Mouse (Mus musculus): Measurements from ENCODE around the gene Iyd. TPM values are rescaled to one million over a fixed set of nuclear protein-coding genes. Genes with fewer than 3 reads are reported as not detected.

Iyd gene
- polyA plus RNA-seq, 1 experiment from 2014 or later: 0.98 TPM

GRCm38 (mm10) chr10:3556538-3556937 is 16.5 kb downstream of the Iyd start:
- Histone ChIP-seq H3K4me2 (replicated peaks) (no peak overlapping the region), H3K27ac (replicated peaks) (no peak overlapping the region), H3K27me3 (no peaks in the 10 kb centered on the region), H3K9ac (no peak overlapping the region), H3K9me3 (replicated peaks) (no peaks in the 10 kb centered on the region), H3K36me3 (no peaks in the 10 kb centered on the region), H3K4me3 (replicated peaks) (no peak overlapping the region), H3K4me1 (no peaks in the 10 kb centered on the region)
- no peak for ATAC-seq (ENCODE audit: insufficient number of reproducible peaks, low FRiP score, low TSS enrichment, low read depth)
- WGBS: 63% methylated on average over 3 of the region's 3 CpGs

DNA sequence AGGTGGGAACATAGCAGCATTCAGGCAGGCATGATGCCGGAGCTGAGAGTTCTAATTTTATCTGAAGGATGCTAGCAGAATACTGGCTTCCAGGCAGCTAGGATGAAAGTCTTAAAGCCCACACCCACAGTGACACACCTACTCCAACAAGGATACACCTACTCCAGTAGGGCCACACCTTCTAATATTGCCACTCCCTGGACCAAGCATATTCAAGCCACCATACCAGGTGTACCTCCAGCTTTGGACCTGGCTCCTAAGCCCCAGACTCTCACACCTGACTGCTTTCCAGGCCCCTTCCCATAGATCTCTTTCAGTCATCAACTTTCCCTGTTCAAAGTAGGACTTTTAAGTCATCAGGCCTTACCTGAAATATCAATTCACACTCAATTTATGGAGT is 19.1 kb downstream of the Iyd start:
- H3K27ac ChIP-seq (replicated peaks): no peak overlapping the region
- H3K4me1 ChIP-seq: no peaks in the 10 kb centered on the region
- H3K4me3 ChIP-seq (replicated peaks): no peak overlapping the region
- no peak overlapping the region for H3K4me2 ChIP-seq (replicated peaks)
- no peak overlapping the region for H3K9ac ChIP-seq
- H3K36me3 ChIP-seq: no peaks in the 10 kb centered on the region
- no peaks in the 10 kb centered on the region for H3K27me3 ChIP-seq
- no peaks in the 10 kb centered on the region for H3K9me3 ChIP-seq (replicated peaks)
- 88% methylated on average over 1 of the region's 1 CpGs for WGBS
- no peak for ATAC-seq (ENCODE audit: insufficient number of reproducible peaks, low FRiP score, low TSS enrichment, low read depth)

- Histone ChIP-seq H3K9me3 (replicated peaks) (no peaks in the 10 kb centered on the region), H3K9ac (no peak overlapping the region), H3K36me3 (no peaks in the 10 kb centered on the region), H3K4me3 (replicated peaks) (no peak overlapping the region), H3K27ac (replicated peaks) (no peak overlapping the region), H3K27me3 (no peaks in the 10 kb centered on the region), H3K4me2 (replicated peaks) (no peak overlapping the region), H3K4me1 (0 out of 2 replicates have a peak, but pooled peaks cover 3% of the 10 kb centered on the region)
- ATAC-seq (ENCODE audit: insufficient number of reproducible peaks, low FRiP score, low TSS enrichment, low read depth): no peak
These were observed 22.1 kb downstream of the Iyd start for GRCm38 (mm10) chr10:3562165-3562564.

- no peaks in the 10 kb centered on the region for H3K9me3 ChIP-seq (replicated peaks)
- H3K4me1 ChIP-seq: 0 out of 2 replicates have a peak, but pooled peaks cover 3% of the 10 kb centered on the region
- ATAC-seq (ENCODE audit: insufficient number of reproducible peaks, low FRiP score, low TSS enrichment, low read depth): no peak
- H3K36me3 ChIP-seq: no peaks in the 10 kb centered on the region
- H3K27ac ChIP-seq (replicated peaks): no peak overlapping the region
- H3K27me3 ChIP-seq: no peaks in the 10 kb centered on the region
- WGBS: 71% methylated on average over 4 of the region's 4 CpGs
- H3K9ac ChIP-seq: no peak overlapping the region
- H3K4me3 ChIP-seq (replicated peaks): no peak overlapping the region
- H3K4me2 ChIP-seq (replicated peaks): no peak overlapping the region
These were observed 25.1 kb downstream of the Iyd start for GRCm38 (mm10) chr10:3565126-3565525.

DNA sequence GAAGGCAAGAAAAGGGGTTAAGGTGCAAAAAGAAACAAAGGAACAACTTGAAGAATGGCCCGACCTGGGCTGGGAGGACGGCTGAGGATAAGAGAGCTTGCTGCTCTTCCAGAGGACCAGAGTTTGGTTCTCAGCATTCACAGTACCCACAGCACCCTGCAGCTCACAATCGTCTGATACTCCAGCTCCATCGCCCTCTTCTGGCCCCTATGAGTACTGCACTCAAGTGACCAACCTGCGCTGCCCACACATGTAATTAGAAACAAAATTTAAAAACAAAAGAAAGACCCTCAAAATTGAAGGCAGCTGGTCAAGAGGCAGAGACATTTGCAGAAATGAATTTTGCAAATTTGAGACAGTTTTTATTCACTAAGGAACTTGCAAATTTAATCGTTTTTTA is 27.8 kb downstream of the Iyd start:
- H3K27me3 ChIP-seq: no peaks in the 10 kb centered on the region
- no peak overlapping the region for H3K4me2 ChIP-seq (replicated peaks)
- H3K9ac ChIP-seq: no peak overlapping the region
- H3K36me3 ChIP-seq: no peaks in the 10 kb centered on the region
- no peak for ATAC-seq (ENCODE audit: insufficient number of reproducible peaks, low FRiP score, low TSS enrichment, low read depth)
- WGBS: 66% methylated on average over 6 of the region's 6 CpGs
- no peak overlapping the region for H3K4me3 ChIP-seq (replicated peaks)
- no peak overlapping the region for H3K27ac ChIP-seq (replicated peaks)
- no peaks in the 10 kb centered on the region for H3K9me3 ChIP-seq (replicated peaks)
- H3K4me1 ChIP-seq: peaks cover 5% of the 10 kb centered on the region; the same call in 1 of the 2 replicates

DNA sequence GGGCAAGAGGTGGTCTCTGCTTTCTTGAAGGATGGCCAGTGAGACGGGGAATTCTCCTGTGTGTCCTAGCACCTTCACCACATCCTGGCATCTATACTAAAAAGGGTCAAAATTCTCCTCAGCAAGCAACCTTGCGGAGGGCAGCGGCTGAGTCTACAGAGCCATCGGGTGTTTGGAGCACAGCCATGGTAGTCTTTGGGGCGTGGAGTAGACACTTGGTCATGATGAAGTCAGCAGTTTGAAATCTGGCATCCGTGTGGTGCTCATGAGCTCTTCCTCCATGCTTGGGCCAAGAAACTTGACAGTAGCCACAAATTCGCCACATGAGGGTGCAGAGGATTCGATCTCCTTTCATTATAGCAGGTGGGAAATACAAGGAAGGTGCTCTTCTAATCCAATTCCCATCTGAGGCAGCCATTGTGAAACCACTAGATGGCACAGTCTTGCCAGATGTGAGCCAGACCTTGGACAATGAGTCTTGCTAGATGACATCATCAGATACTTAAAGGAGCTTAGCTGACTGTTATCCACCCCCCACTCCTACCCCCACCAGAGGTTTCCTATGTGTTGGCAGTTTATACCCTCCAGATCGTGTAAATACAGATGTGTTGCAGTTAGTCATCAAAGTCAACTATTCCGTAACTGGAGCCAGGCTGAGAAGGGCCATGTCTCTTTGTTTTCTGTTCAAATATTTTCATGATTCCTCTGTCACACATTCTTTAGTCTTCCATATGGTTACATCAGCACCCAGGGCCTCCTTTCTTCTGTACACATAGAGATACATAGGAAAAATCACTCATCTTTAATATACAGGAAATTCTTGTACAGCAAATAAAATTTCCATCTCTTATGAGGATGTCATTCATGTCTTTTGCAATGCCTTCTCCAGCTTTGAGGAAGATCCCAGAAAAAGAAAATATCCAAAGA is 32.9 kb downstream of the Iyd start:
- Histone ChIP-seq H3K27me3 (no peaks in the 10 kb centered on the region), H3K9ac (no peak overlapping the region), H3K4me1 (peaks cover 6% of the 10 kb centered on the region; the same call in 1 of the 2 replicates), H3K27ac (replicated peaks) (0 out of 2 replicates have a peak overlapping the region, but pooled peaks have one; percentile 28), H3K4me2 (replicated peaks) (no peak overlapping the region), H3K4me3 (replicated peaks) (no peak overlapping the region), H3K36me3 (no peaks in the 10 kb centered on the region), H3K9me3 (replicated peaks) (no peaks in the 10 kb centered on the region)
- ATAC-seq (ENCODE audit: insufficient number of reproducible peaks, low FRiP score, low TSS enrichment, low read depth): peak; percentile 77
- 49% methylated on average over 10 of the region's 10 CpGs for WGBS

DNA sequence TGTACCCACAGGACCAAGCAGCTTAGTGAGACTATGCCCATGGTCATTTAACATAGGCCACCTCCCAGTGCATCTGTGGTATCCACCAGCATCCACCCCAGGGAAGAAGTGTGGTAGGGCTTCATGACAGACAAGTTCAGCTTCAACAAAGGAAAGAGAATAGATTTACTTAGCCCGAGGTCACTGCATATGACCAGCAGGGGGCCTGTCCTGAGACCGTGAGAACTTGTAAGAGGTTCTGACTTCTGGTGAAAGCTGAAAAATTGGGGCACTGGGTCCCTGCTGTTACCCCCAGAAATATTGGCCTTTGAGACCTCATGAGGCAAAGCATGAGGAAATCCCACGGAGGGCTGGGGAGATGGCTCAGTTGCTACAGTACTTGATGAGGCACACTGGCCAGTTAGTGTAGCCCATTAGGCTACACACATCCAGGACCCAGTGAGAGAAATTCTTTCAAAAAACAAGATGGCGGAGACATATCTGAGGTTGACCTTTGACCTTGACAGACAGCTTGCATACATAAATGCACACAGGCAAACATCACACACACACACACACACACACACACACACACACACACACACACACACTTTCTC is 34.0 kb downstream of the Iyd start:
- 72% methylated on average over 4 of the region's 4 CpGs for WGBS
- Histone ChIP-seq H3K9me3 (replicated peaks) (no peaks in the 10 kb centered on the region), H3K36me3 (no peaks in the 10 kb centered on the region), H3K27ac (replicated peaks) (no peak overlapping the region), H3K4me1 (peaks cover 6% of the 10 kb centered on the region; the same call in 1 of the 2 replicates), H3K4me2 (replicated peaks) (no peak overlapping the region), H3K27me3 (no peaks in the 10 kb centered on the region), H3K4me3 (replicated peaks) (no peak overlapping the region), H3K9ac (no peak overlapping the region)
- ATAC-seq (ENCODE audit: insufficient number of reproducible peaks, low FRiP score, low TSS enrichment, low read depth): no peak

- no peaks in the 10 kb centered on the region for H3K9me3 ChIP-seq (replicated peaks)
- no peaks in the 10 kb centered on the region for H3K27me3 ChIP-seq
- H3K27ac ChIP-seq (replicated peaks): no peak overlapping the region
- no peak for ATAC-seq (ENCODE audit: insufficient number of reproducible peaks, low FRiP score, low TSS enrichment, low read depth)
- H3K36me3 ChIP-seq: no peaks in the 10 kb centered on the region
- H3K4me2 ChIP-seq (replicated peaks): no peak overlapping the region
- WGBS: 70% methylated on average over 3 of the region's 3 CpGs
- no peaks in the 10 kb centered on the region for H3K4me1 ChIP-seq
- no peak overlapping the region for H3K9ac ChIP-seq
- H3K4me3 ChIP-seq (replicated peaks): no peak overlapping the region
These were observed 50.6 kb downstream of the Iyd start for GRCm38 (mm10) chr10:3590632-3591031.

- Histone ChIP-seq H3K36me3 (no peaks in the 10 kb centered on the region), H3K4me1 (0 out of 2 replicates have a peak, but pooled peaks cover 1% of the 10 kb centered on the region), H3K27ac (replicated peaks) (no peak overlapping the region), H3K9ac (no peak overlapping the region), H3K4me2 (replicated peaks) (no peak overlapping the region), H3K4me3 (replicated peaks) (no peak overlapping the region), H3K27me3 (no peaks in the 10 kb centered on the region), H3K9me3 (replicated peaks) (no peaks in the 10 kb centered on the region)
- WGBS: 31% methylated on average over 3 of the region's 3 CpGs
- ATAC-seq (ENCODE audit: insufficient number of reproducible peaks, low FRiP score, low TSS enrichment, low read depth): no peak; the same call in 1 of the 2 replicates
These were observed 51.8 kb downstream of the Iyd start for GRCm38 (mm10) chr10:3591790-3592189.

- no peak for ATAC-seq (ENCODE audit: insufficient number of reproducible peaks, low FRiP score, low TSS enrichment, low read depth)
- WGBS: 46% methylated on average over 2 of the region's 2 CpGs
These were observed 56.7 kb downstream of the Iyd start for GRCm38 (mm10) chr10:3596697-3597096.

DNA sequence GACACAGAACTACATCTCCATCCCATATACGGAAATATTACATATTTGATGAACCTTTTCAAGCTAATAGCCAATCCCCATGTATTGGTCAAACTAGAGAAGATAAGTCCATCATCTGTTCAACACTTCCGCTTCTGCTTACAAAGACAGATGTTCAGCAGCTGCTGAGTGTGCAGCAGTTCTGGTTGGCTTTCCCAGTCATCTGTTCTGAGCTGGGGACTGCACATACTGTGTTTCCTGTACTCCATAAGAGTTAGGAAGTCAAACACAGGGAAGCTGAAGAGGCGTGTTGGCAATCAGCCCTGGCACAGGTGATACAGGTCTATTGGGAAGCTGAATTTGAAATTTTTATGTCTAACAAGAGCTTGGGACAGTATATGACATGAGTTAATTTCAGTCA is 57.7 kb downstream of the Iyd start:
- H3K9me3 ChIP-seq (replicated peaks): no peaks in the 10 kb centered on the region
- no peak overlapping the region for H3K4me2 ChIP-seq (replicated peaks)
- 69% methylated on average over 3 of the region's 3 CpGs for WGBS
- H3K27ac ChIP-seq (replicated peaks): no peak overlapping the region
- 0 out of 2 replicates have a peak, but pooled peaks cover 3% of the 10 kb centered on the region for H3K4me1 ChIP-seq
- no peaks in the 10 kb centered on the region for H3K36me3 ChIP-seq
- H3K27me3 ChIP-seq: no peaks in the 10 kb centered on the region
- H3K4me3 ChIP-seq (replicated peaks): no peak overlapping the region
- ATAC-seq (ENCODE audit: insufficient number of reproducible peaks, low FRiP score, low TSS enrichment, low read depth): no peak
- H3K9ac ChIP-seq: no peak overlapping the region

More at GRCm38 (mm10) chr10:3596697-3597096, 56.7 kb downstream of the Iyd start:
- H3K9me3 ChIP-seq (replicated peaks): no peaks in the 10 kb centered on the region
- H3K4me2 ChIP-seq (replicated peaks): no peak overlapping the region
- no peaks in the 10 kb centered on the region for H3K27me3 ChIP-seq
- 0 out of 2 replicates have a peak, but pooled peaks cover 3% of the 10 kb centered on the region for H3K4me1 ChIP-seq
- no peak overlapping the region for H3K9ac ChIP-seq
- H3K27ac ChIP-seq (replicated peaks): no peak overlapping the region
- no peak overlapping the region for H3K4me3 ChIP-seq (replicated peaks)
- no peaks in the 10 kb centered on the region for H3K36me3 ChIP-seq
